Mouse (Mus musculus) megakaryocyte, embryonic 14.5 days (primary cell): ENCODE data around the gene Rora.

ENCODE experiments used
- FLI1 ChIP-seq: IDR thresholded peaks from 2 replicates; pipeline ENCODE4 v1.6.1; 2012; ENCODE audit warnings: low read length, inconsistent platforms, mixed read lengths
- GATA1 ChIP-seq: IDR thresholded peaks from 3 replicates; pipeline ENCODE4 v1.6.1; 2012; ENCODE audit warnings: mixed read lengths, low read length, inconsistent platforms, borderline replicate concordance

GRCm38 (mm10) chr9:68944026-68944425, 290.4 kb downstream of the Rora start:
- no peak for TF ChIP-seq GATA1
- TF ChIP-seq FLI1, result no peak
